Mouse (Mus musculus) ES-Bruce4 (cell line): ENCODE results near the gene Gnao1. TPM values are rescaled to one million over a fixed set of nuclear protein-coding genes. Genes with fewer than 3 reads are reported as not detected.

Experiments used
- H3K27ac ChIP-seq: 2 replicates; pipeline ENCODE4 v1.5.1; 2012; ENCODE audit warnings: low read length, inconsistent platforms; ENCODE audit not compliant: insufficient read depth
- H3K27me3 ChIP-seq: 2 replicates; pipeline ENCODE4 v1.6.1; 2012; ENCODE audit warnings: mild to moderate bottlenecking, low read length, inconsistent platforms; ENCODE audit not compliant: control insufficient read depth, poor library complexity, insufficient read depth, severe bottlenecking
- H3K36me3 ChIP-seq: 2 replicates; pipeline ENCODE4 v1.6.1; 2012; ENCODE audit warnings: inconsistent platforms, mild to moderate bottlenecking, low read length, moderate library complexity; ENCODE audit not compliant: control insufficient read depth, poor library complexity, insufficient read depth, severe bottlenecking
- H3K4me1 ChIP-seq: one replicate; pipeline ENCODE4 v1.8.1; 2011; ENCODE audit warnings: low read length; ENCODE audit not compliant: control insufficient read depth, insufficient read depth
- H3K4me3 ChIP-seq: 2 replicates; pipeline ENCODE4 v1.5.1; 2011; ENCODE audit warnings: low read depth, mild to moderate bottlenecking, low read length
- H3K9ac ChIP-seq: 2 replicates; pipeline ENCODE4 v1.6.1; 2012; ENCODE audit warnings: low read depth, mild to moderate bottlenecking, inconsistent platforms; ENCODE audit not compliant: poor library complexity, severe bottlenecking
- H3K9me3 ChIP-seq: replicated peaks from 2 replicates; pipeline ENCODE4 v1.6.1; 2012; ENCODE audit warnings: mild to moderate bottlenecking, low read length, inconsistent platforms; ENCODE audit not compliant: control insufficient read depth, poor library complexity, insufficient read depth, severe bottlenecking
- CTCF ChIP-seq: IDR thresholded peaks from one replicate; pipeline ENCODE4 v1.8.1; 2011; ENCODE audit warnings: low read depth, low read length
- EP300 ChIP-seq: IDR thresholded peaks from 2 replicates; pipeline ENCODE4 v1.6.1; 2011; ENCODE audit warnings: low read depth, low read length; ENCODE audit not compliant: insufficient read depth
- POLR2A ChIP-seq: IDR thresholded peaks from one replicate; pipeline ENCODE4 v1.8.1; 2011; ENCODE audit warnings: low read length; ENCODE audit not compliant: insufficient read depth
- polyA plus RNA-seq: library from polyadenylated mRNA; stranded (reverse); fragments of >200 nt; gene quantifications from 2 replicates; pipeline ENCODE4 v1.2.4, GENCODE M21; 2011; ENCODE audit warnings: low read depth; ENCODE audit not compliant: missing spikeins, insufficient read depth, insufficient read length

The Gnao1 gene
- 5.0 and 7.4 TPM in 2 replicates for polyA plus RNA-seq

- Histone ChIP-seq H3K4me3 (peak within 1 kb of the TSS; percentile 74), H3K9me3 (no peaks in the 10 kb centered on the region), H3K9ac (peak within 1 kb of the TSS; percentile 92), H3K36me3 (no peaks in the 10 kb centered on the region), H3K27ac (no peak within 1 kb of the TSS), H3K4me1 (peaks cover 1% of the 10 kb centered on the region), H3K27me3 (peaks cover 12% of the 10 kb centered on the region)
- TF ChIP-seq CTCF = no peak
- no peak for TF ChIP-seq POLR2A
- no peak for TF ChIP-seq EP300
These were observed at the start of gene Gnao1 for GRCm38 (mm10) chr8:93809686-93810027. TSS of gene Gnao1 (plus strand) at chr8:93809966.

- TF ChIP-seq POLR2A = no peak
- TF ChIP-seq CTCF = no peak
- TF ChIP-seq EP300 = no peak
- Histone ChIP-seq H3K9me3 (no peaks in the 10 kb centered on the region), H3K27ac (no peak overlapping the region)
These were observed 32.2 kb upstream of the Gnao1 start for GRCm38 (mm10) chr8:93777605-93778004.

GRCm38 (mm10) chr8:93809226-93809625 is 540 bp upstream of the Gnao1 start:
- peaks cover 12% of the 10 kb centered on the region for H3K27me3 ChIP-seq
- peaks cover 1% of the 10 kb centered on the region for H3K4me1 ChIP-seq
- TF ChIP-seq EP300 (no peak), CTCF (no peak), POLR2A (no peak)
- H3K36me3 ChIP-seq = no peaks in the 10 kb centered on the region
- H3K9ac ChIP-seq = no peak overlapping the region
- no peaks in the 10 kb centered on the region for H3K9me3 ChIP-seq
- H3K27ac ChIP-seq = no peak overlapping the region
- H3K4me3 ChIP-seq = no peak overlapping the region

More at GRCm38 (mm10) chr8:93777605-93778004, 32.2 kb upstream of the Gnao1 start:
- no peaks in the 10 kb centered on the region for H3K27me3 ChIP-seq
- no peak overlapping the region for H3K4me3 ChIP-seq
- no peak overlapping the region for H3K9ac ChIP-seq
- no peaks in the 10 kb centered on the region for H3K36me3 ChIP-seq
- no peaks in the 10 kb centered on the region for H3K4me1 ChIP-seq

GRCm38 (mm10) chr8:93810028-93810858 is 477 bp downstream of the Gnao1 start:
- H3K4me1 ChIP-seq = peaks cover 1% of the 10 kb centered on the region
- peak overlapping the region; percentile 92 for H3K9ac ChIP-seq
- H3K27ac ChIP-seq = no peak overlapping the region
- no peaks in the 10 kb centered on the region for H3K36me3 ChIP-seq
- H3K4me3 ChIP-seq = peak overlapping the region; percentile 74
- H3K27me3 ChIP-seq = peaks cover 12% of the 10 kb centered on the region
- H3K9me3 ChIP-seq = no peaks in the 10 kb centered on the region
- TF ChIP-seq POLR2A = no peak
- TF ChIP-seq EP300 = no peak
- no peak for TF ChIP-seq CTCF

- H3K36me3 ChIP-seq = no peaks in the 10 kb centered on the region
- H3K4me1 ChIP-seq = peaks cover 1% of the 10 kb centered on the region
- TF ChIP-seq POLR2A = no peak
- no peak for TF ChIP-seq CTCF
- no peak for TF ChIP-seq EP300
- no peaks in the 10 kb centered on the region for H3K9me3 ChIP-seq
- H3K27me3 ChIP-seq = peaks cover 12% of the 10 kb centered on the region
- peak overlapping the region; percentile 74 for H3K4me3 ChIP-seq
- peak overlapping the region; percentile 92 for H3K9ac ChIP-seq
- H3K27ac ChIP-seq = no peak overlapping the region
These were observed 1.3 kb downstream of the Gnao1 start for GRCm38 (mm10) chr8:93810859-93811602.
